Mouse (Mus musculus) limb, embryonic 14.5 days (tissue): ENCODE results near the gene Ppara. TPM values are rescaled to one million over a fixed set of nuclear protein-coding genes. Genes with fewer than 3 reads are reported as not detected.

Experiments
- ATAC-seq: fragments of 200-750 bp; cut with Nextera tagmentation; 2 replicates; pipeline ENCODE4 v1.8.0; 2017; ENCODE audit warnings: low read depth, moderate number of reproducible peaks, moderate TSS enrichment; ENCODE audit not compliant: low FRiP score
- DNase-seq: peaks from one replicate; pipeline ENCODE4 v3.0.0-alpha.2; 2015; ENCODE audit warnings: low spot score
- H3K27ac ChIP-seq: fragments of 300-500 bp; sonication (generic); replicated peaks from 2 replicates; pipeline ENCODE4 v1.5.1; 2014; ENCODE audit warnings: low read depth, mild to moderate bottlenecking, low read length, moderate library complexity, mixed read lengths
- H3K27me3 ChIP-seq: fragments of 300-500 bp; sonication (generic); 2 replicates; pipeline ENCODE4 v1.6.1; 2014; ENCODE audit warnings: low read length, mixed read lengths; ENCODE audit not compliant: control insufficient read depth, insufficient read depth
- H3K36me3 ChIP-seq: fragments of 300-500 bp; sonication (generic); 2 replicates; pipeline ENCODE4 v1.6.1; 2014; ENCODE audit warnings: mild to moderate bottlenecking, low read length, moderate library complexity, mixed read lengths; ENCODE audit not compliant: control insufficient read depth, insufficient read depth
- H3K4me1 ChIP-seq: fragments of 300-500 bp; sonication (generic); 2 replicates; pipeline ENCODE4 v1.6.1; 2014; ENCODE audit warnings: antibody characterized with exemption, low read length, mixed read lengths; ENCODE audit not compliant: control insufficient read depth, insufficient read depth
- H3K4me2 ChIP-seq: fragments of 300-500 bp; sonication (generic); replicated peaks from 2 replicates; pipeline ENCODE4 v1.6.1; 2014; ENCODE audit warnings: low read depth, mild to moderate bottlenecking, low read length, moderate library complexity; ENCODE audit not compliant: severe bottlenecking
- H3K4me3 ChIP-seq: fragments of 300-500 bp; sonication (generic); replicated peaks from 2 replicates; pipeline ENCODE4 v1.5.1; 2014; ENCODE audit warnings: low read length
- H3K9ac ChIP-seq: fragments of 300-500 bp; sonication (generic); 2 replicates; pipeline ENCODE4 v1.6.1; 2014; ENCODE audit warnings: mild to moderate bottlenecking, low read depth, low read length, moderate library complexity; ENCODE audit not compliant: severe bottlenecking
- H3K9me3 ChIP-seq: fragments of 300-500 bp; sonication (generic); 2 replicates; pipeline ENCODE4 v1.6.1; 2016; ENCODE audit warnings: low read length; ENCODE audit not compliant: control insufficient read depth
- POLR2A ChIP-seq: fragments of 200-500 bp; IDR thresholded peaks from 2 replicates; pipeline ENCODE4 v1.8.0; 2012; ENCODE audit warnings: inconsistent platforms, mild to moderate bottlenecking, moderate library complexity, borderline replicate concordance; ENCODE audit not compliant: insufficient read depth, insufficient read length; ENCODE audit errors: extremely low read depth
- whole genome bisulfite sequencing: fragments of 180-500 bp; shearing (Covaris S2); extraction: QIAGEN DNeasy Blood & Tissue Kit; methylation state at CpG from one replicate; pipeline ENCODE4 v1.1.7; 2014; 5-methylcytosine and 5-hydroxymethylcytosine counted together
- polyA plus RNA-seq, 2 experiments: library from polyadenylated mRNA; depleted of rRNA in 1 of 2; stranded (reverse) in 1 of 2; unstranded in 1 of 2; fragments of >200 nt; fragmentation: Nextera tagmentation in 1 of 2; extraction: Ambion mirVana in 1 of 2; gene quantifications; 2 replicates each; pipeline versions ENCODE4 v1.2.1 to v1.2.3; 2012 to 2014

Ppara gene
- polyA plus RNA-seq, 2 experiments, result 0.84 to 2.8 TPM

GRCm38 (mm10) chr15:85810462-85810805 is 75.7 kb downstream of the Ppara start:
- Histone ChIP-seq H3K36me3 (no peaks in the 10 kb centered on the region), H3K4me3 (peak overlapping the region; percentile 85), H3K4me2 (peak overlapping the region; percentile 89), H3K27me3 (no peaks in the 10 kb centered on the region), H3K9me3 (no peaks in the 10 kb centered on the region), H3K9ac (peak overlapping the region; percentile 77), H3K4me1 (peaks cover 10% of the 10 kb centered on the region; the same call in 1 of the 2 replicates), H3K27ac (no peak overlapping the region)
- TF ChIP-seq POLR2A, result no peak
- ATAC-seq (no peak), DNase-seq (no peak)
- WGBS, result 79% methylated on average over 5 of the region's 5 CpGs

GRCm38 (mm10) chr15:85810806-85811521 is 76.2 kb downstream of the Ppara start:
- peak overlapping the region; percentile 89 for H3K4me2 ChIP-seq
- peaks cover 10% of the 10 kb centered on the region; the same call in 1 of the 2 replicates for H3K4me1 ChIP-seq
- WGBS, result 5% methylated on average over 35 of the region's 36 CpGs
- peak overlapping the region; percentile 91 for H3K27ac ChIP-seq
- no peaks in the 10 kb centered on the region for H3K27me3 ChIP-seq
- DNase-seq, result peak; percentile 59
- no peaks in the 10 kb centered on the region for H3K9me3 ChIP-seq
- TF ChIP-seq POLR2A, result no peak
- H3K9ac ChIP-seq, result peak overlapping the region; percentile 77
- no peaks in the 10 kb centered on the region for H3K36me3 ChIP-seq
- ATAC-seq, result peak; percentile 75
- peak overlapping the region; percentile 85 for H3K4me3 ChIP-seq

DNA sequence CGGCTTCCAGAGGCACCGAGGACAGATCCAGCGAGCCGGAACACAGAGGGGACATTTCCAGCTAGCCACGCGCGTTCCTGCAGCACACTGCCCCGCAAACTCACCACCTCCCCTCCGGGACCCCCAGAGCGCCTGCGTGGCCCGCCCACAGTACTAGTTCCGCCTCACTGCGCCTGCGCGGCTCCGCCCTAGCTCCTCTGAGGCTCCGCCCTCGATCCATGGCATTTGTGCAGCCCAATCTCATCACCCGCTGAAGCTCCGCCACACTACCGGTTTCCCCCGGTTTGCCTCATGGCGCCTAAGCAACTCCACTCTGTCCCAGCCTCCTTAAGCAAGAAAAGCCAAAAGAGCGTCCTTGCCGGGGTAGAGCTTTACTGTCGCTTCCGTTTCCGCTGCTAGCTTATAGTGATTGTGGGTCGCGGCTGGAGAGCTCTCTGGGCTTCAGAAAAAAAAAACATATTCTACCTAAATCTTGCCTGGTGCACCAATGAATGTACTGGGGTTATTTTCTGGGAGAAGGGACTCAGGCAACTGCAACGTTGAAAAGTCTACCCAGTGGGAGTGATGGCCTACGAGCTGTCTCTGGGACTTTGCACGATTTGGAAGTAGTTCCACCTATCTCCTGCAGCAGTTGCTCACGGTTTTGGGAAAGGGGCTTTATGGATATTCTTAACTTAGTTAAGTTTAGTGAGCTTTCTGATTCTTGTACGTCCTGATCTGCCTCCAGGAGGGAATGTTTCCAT is 76.9 kb downstream of the Ppara start, which contains the start of gene Cdpf1:
TSS of gene Cdpf1 (minus strand) at position 163 of the 743 bp plus-strand sequence.
- H3K4me3 ChIP-seq, result peak within 1 kb of the TSS; percentile 85
- H3K4me1 ChIP-seq, result peaks cover 10% of the 10 kb centered on the region; the same call in 1 of the 2 replicates
- DNase-seq, result peak; percentile 99
- H3K9ac ChIP-seq, result peak within 1 kb of the TSS; percentile 77
- no peaks in the 10 kb centered on the region for H3K27me3 ChIP-seq
- peak; percentile 58; the same call in 1 of the 2 replicates for TF ChIP-seq POLR2A
- WGBS, result 4% methylated on average over 28 of the region's 36 CpGs
- ATAC-seq, result peak; percentile 97
- peak within 1 kb of the TSS; percentile 89 for H3K4me2 ChIP-seq
- no peaks in the 10 kb centered on the region for H3K9me3 ChIP-seq
- H3K27ac ChIP-seq, result peak within 1 kb of the TSS; percentile 91
- no peaks in the 10 kb centered on the region for H3K36me3 ChIP-seq

DNA sequence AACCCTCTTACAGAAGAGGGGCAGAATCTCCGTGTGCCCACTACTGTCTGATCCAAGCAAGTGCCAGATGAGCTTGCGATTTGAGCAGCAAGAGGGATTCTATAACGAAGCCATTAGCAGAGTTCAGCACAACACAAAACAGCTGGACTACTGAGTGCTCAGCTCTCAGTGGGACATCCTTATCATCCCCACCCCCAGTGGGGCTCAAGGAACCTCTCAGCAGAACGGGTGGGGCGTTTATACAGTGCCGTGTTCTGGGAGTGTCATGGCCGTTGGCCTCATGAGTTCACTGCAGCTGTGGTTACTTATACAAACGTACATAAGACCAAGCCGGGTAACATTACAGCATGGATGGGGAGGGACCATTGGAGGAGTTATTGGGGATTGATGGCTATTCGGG is 78.6 kb downstream of the Ppara start:
- no peaks in the 10 kb centered on the region for H3K9me3 ChIP-seq
- H3K9ac ChIP-seq, result no peak overlapping the region
- no peak for TF ChIP-seq POLR2A
- DNase-seq (no peak), ATAC-seq (no peak)
- WGBS, result 65% methylated on average over 10 of the region's 10 CpGs
- H3K4me3 ChIP-seq, result no peak overlapping the region
- no peaks in the 10 kb centered on the region for H3K36me3 ChIP-seq
- H3K4me2 ChIP-seq, result no peak overlapping the region
- H3K27ac ChIP-seq, result no peak overlapping the region
- H3K4me1 ChIP-seq, result peaks cover 10% of the 10 kb centered on the region; the same call in 1 of the 2 replicates
- H3K27me3 ChIP-seq, result no peaks in the 10 kb centered on the region

- no peaks in the 10 kb centered on the region; the same call in 1 of the 2 replicates for H3K9me3 ChIP-seq
- peak; percentile 83 for ATAC-seq
- WGBS, result 2% methylated on average over 56 of the region's 65 CpGs
Measured at GRCm38 (mm10) chr15:85821203-85822010, 86.6 kb downstream of the Ppara start, which contains the start of gene Pkdrej. Pkdrej (minus strand) TSS chr15:85821734.

More at GRCm38 (mm10) chr15:85821203-85822010, 86.6 kb downstream of the Ppara start, which contains the start of gene Pkdrej:
- Histone ChIP-seq H3K27ac (no peak within 1 kb of the TSS), H3K36me3 (no peaks in the 10 kb centered on the region), H3K9ac (peak within 1 kb of the TSS; percentile 81), H3K4me3 (peak within 1 kb of the TSS; percentile 49), H3K27me3 (0 out of 2 replicates have a peak, but pooled peaks cover 5% of the 10 kb centered on the region), H3K4me2 (peak within 1 kb of the TSS; percentile 96), H3K4me1 (no peaks in the 10 kb centered on the region)
- TF ChIP-seq POLR2A, result no peak
- no peak for DNase-seq
